Mouse (Mus musculus): ENCODE results near the gene Cdkn1a.

- no peak for TF ChIP-seq CTCF (IDR thresholded peaks at IDR 0.05; ENCODE audit: borderline replicate concordance, insufficient read depth, low read length)
- TF ChIP-seq POLR2A (IDR thresholded peaks at IDR 0.05; ENCODE audit: low read depth, low read length), result no peak
Measured at GRCm38 (mm10) chr17:29086916-29087315, 3.9 kb upstream of the Cdkn1a start.

Measured in embryonic fibroblast, embryonic 13.5 days (primary cell).